Mouse (Mus musculus) C2C12 (cell line): Measurements from ENCODE around the gene Gm37240. TPM values are rescaled to one million over a fixed set of nuclear protein-coding genes. Genes with fewer than 3 reads are reported as not detected.
A peak's percentile ranks its signal among the peaks of the same experiment; 100 is the strongest.

ENCODE experiments used
- H3K27me3 ChIP-seq: one replicate; pipeline ENCODE4 v1.6.1; 2011; ENCODE audit not compliant: control insufficient read depth, insufficient read depth, insufficient read length
- H3K36me3 ChIP-seq: one replicate; pipeline ENCODE4 v1.6.1; 2011; ENCODE audit not compliant: control insufficient read depth, insufficient read depth
- H3K4me3 ChIP-seq: one replicate; pipeline ENCODE4 v1.5.1; 2011; ENCODE audit warnings: mild to moderate bottlenecking, control low read depth; ENCODE audit not compliant: poor library complexity, insufficient read depth, severe bottlenecking
- H3K79me2 ChIP-seq: one replicate; pipeline ENCODE4 v1.6.1; 2011; ENCODE audit not compliant: control insufficient read depth, insufficient read depth
- H3K79me3 ChIP-seq: one replicate; pipeline ENCODE4 v1.6.1; 2011; ENCODE audit warnings: low read depth, control low read depth
- H3ac ChIP-seq: one replicate; pipeline ENCODE3; 2011; ENCODE audit warnings: low read depth; ENCODE audit not compliant: control insufficient read depth, insufficient read length
- CEBPB ChIP-seq: IDR thresholded peaks from one replicate; pipeline ENCODE4 v1.6.1; 2011; ENCODE audit warnings: low read depth, mild to moderate bottlenecking, control low read depth, moderate library complexity
- CTCF ChIP-seq: IDR thresholded peaks from one replicate; pipeline ENCODE4 v1.5.1; 2011; ENCODE audit not compliant: control insufficient read depth, insufficient read depth, insufficient read length
- FOSL1 ChIP-seq: IDR thresholded peaks from one replicate; pipeline ENCODE4 v1.8.0; 2011; ENCODE audit warnings: mild to moderate bottlenecking, low read length; ENCODE audit not compliant: poor library complexity, insufficient read depth, severe bottlenecking
- MAX ChIP-seq: IDR thresholded peaks from one replicate; pipeline ENCODE4 v1.6.1; 2011; ENCODE audit warnings: mild to moderate bottlenecking, control low read depth
- MYOD1 ChIP-seq: IDR thresholded peaks from one replicate; pipeline ENCODE4 v1.6.1; 2011; ENCODE audit warnings: low read depth; ENCODE audit not compliant: control insufficient read depth, insufficient read length
- MYOG ChIP-seq: IDR thresholded peaks from one replicate; pipeline ENCODE4 v1.6.1; 2011; ENCODE audit not compliant: control insufficient read depth, insufficient read length; ENCODE audit errors: extremely low read depth
- USF1 ChIP-seq: IDR thresholded peaks from one replicate; pipeline ENCODE4 v1.6.1; 2011; ENCODE audit warnings: low read depth, mild to moderate bottlenecking, control low read depth, moderate library complexity
- polyA plus RNA-seq: library from polyadenylated mRNA; unstranded; fragments of >200 nt; fragmentation: generic; extraction: Trizol; gene quantifications from one replicate; pipeline ENCODE4 v1.2.1, GENCODE M21; 2012; ENCODE audit warnings: missing spikeins

Gene Gm37240
- polyA plus RNA-seq, 1 experiment: 7.3 TPM

GRCm38 (mm10) chr3:84701964-84702363 is 1185.4 kb downstream of the Gm37240 start:
- no peaks in the 10 kb centered on the region for H3K27me3 ChIP-seq
- H3K36me3 ChIP-seq: no peaks in the 10 kb centered on the region
- H3ac ChIP-seq: no peak overlapping the region
- H3K79me2 ChIP-seq: no peaks in the 10 kb centered on the region
- no peak for TF ChIP-seq FOSL1
- no peak for TF ChIP-seq MAX
- no peak for TF ChIP-seq CTCF
- TF ChIP-seq MYOG: no peak
- no peak for TF ChIP-seq MYOD1
- TF ChIP-seq USF1: no peak
- no peak for TF ChIP-seq CEBPB
- H3K79me3 ChIP-seq: no peaks in the 10 kb centered on the region
- no peak overlapping the region for H3K4me3 ChIP-seq

GRCm38 (mm10) chr3:84701509-84701908 is 1185.8 kb downstream of the Gm37240 start:
- Histone ChIP-seq H3K27me3 (no peaks in the 10 kb centered on the region), H3K4me3 (no peak overlapping the region), H3K79me3 (no peaks in the 10 kb centered on the region), H3K36me3 (no peaks in the 10 kb centered on the region), H3ac (no peak overlapping the region), H3K79me2 (no peaks in the 10 kb centered on the region)
- TF ChIP-seq MAX: no peak
- TF ChIP-seq MYOD1: no peak
- no peak for TF ChIP-seq CEBPB
- no peak for TF ChIP-seq CTCF
- TF ChIP-seq USF1: no peak
- TF ChIP-seq FOSL1: no peak
- TF ChIP-seq MYOG: no peak

- H3K4me3 ChIP-seq: no peak overlapping the region
- no peak overlapping the region for H3ac ChIP-seq
- no peaks in the 10 kb centered on the region for H3K79me3 ChIP-seq
- peaks cover 8% of the 10 kb centered on the region for H3K27me3 ChIP-seq
- H3K36me3 ChIP-seq: no peaks in the 10 kb centered on the region
- no peaks in the 10 kb centered on the region for H3K79me2 ChIP-seq
- TF ChIP-seq MAX: peak; percentile 39
- no peak for TF ChIP-seq CEBPB
- TF ChIP-seq USF1: peak; percentile 91
- TF ChIP-seq MYOG: no peak
- TF ChIP-seq MYOD1: peak; percentile 83
Measured at GRCm38 (mm10) chr3:84696428-84696917, 1190.8 kb downstream of the Gm37240 start.

- Histone ChIP-seq H3K79me2 (no peaks in the 10 kb centered on the region), H3K27me3 (peaks cover 9% of the 10 kb centered on the region), H3K79me3 (no peaks in the 10 kb centered on the region), H3ac (peak overlapping the region; percentile 16), H3K4me3 (no peak overlapping the region), H3K36me3 (no peaks in the 10 kb centered on the region)
- TF ChIP-seq MYOG (no peak), USF1 (no peak), FOSL1 (no peak), MAX (no peak), CTCF (no peak), CEBPB (no peak), MYOD1 (no peak)
Measured at GRCm38 (mm10) chr3:84695867-84696361, 1191.4 kb downstream of the Gm37240 start.

- Histone ChIP-seq H3K27me3 (peaks cover 9% of the 10 kb centered on the region), H3K79me2 (no peaks in the 10 kb centered on the region), H3ac (no peak overlapping the region), H3K36me3 (no peaks in the 10 kb centered on the region), H3K79me3 (no peaks in the 10 kb centered on the region), H3K4me3 (no peak overlapping the region)
- TF ChIP-seq MAX (no peak), FOSL1 (no peak), USF1 (no peak), MYOD1 (no peak), CEBPB (no peak), CTCF (no peak), MYOG (no peak)
Measured at GRCm38 (mm10) chr3:84695418-84695817, 1191.9 kb downstream of the Gm37240 start.

GRCm38 (mm10) chr3:84693886-84694285 is 1193.4 kb downstream of the Gm37240 start:
- no peak overlapping the region for H3ac ChIP-seq
- H3K4me3 ChIP-seq: no peak overlapping the region
- no peaks in the 10 kb centered on the region for H3K36me3 ChIP-seq
- peaks cover 9% of the 10 kb centered on the region for H3K27me3 ChIP-seq
- H3K79me3 ChIP-seq: no peaks in the 10 kb centered on the region
- H3K79me2 ChIP-seq: no peaks in the 10 kb centered on the region
- no peak for TF ChIP-seq CTCF
- TF ChIP-seq USF1: no peak
- no peak for TF ChIP-seq FOSL1
- TF ChIP-seq MYOD1: no peak
- no peak for TF ChIP-seq MYOG
- no peak for TF ChIP-seq MAX
- no peak for TF ChIP-seq CEBPB
